Mouse (Mus musculus) embryonic fibroblast, embryonic 13.5 days (primary cell): ENCODE results near the gene C2.

ENCODE experiments used
- CTCF ChIP-seq: IDR thresholded peaks from 2 replicates; pipeline ENCODE4 v1.5.1; 2011; ENCODE audit warnings: mild to moderate bottlenecking, control low read depth, low read length, moderate library complexity, borderline replicate concordance; ENCODE audit not compliant: insufficient read depth
- POLR2A ChIP-seq: IDR thresholded peaks from 2 replicates; pipeline ENCODE4 v1.6.1; 2011; ENCODE audit warnings: low read depth, mild to moderate bottlenecking, control low read depth, low read length, moderate library complexity

DNA sequence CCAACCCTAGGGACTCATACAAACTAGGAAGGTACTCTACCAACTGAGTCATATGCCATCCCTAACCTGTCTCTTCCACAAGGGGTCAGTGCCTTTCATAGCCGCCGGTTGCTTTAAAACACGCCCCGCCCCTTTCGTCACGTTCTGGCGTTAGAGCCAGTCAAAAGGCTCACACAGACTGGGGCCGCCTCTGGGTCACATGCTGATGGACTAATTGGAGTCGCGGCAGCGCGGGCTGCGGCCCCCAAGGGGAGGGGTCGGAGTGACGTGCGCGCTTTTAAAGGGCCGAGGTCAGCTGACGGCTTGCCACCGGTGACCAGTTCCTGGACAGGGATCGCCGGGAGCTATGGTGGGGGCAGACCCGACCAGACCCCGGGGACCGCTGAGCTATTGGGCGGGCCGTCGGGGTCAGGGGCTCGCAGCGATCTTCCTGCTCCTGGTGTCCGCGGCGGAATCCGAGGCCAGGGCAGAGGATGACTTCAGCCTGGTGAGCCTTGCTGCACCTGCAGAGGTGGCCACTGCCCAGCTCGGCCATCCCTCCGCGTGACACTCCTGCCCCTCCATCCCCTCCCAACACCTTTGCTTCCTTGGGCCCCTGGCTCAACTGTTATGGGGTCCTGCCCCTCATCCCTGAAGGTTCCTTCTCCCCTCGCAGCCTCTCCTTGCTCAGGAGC, 33.1 kb upstream of the C2 start, which contains the start of gene Neu1:
- peak; percentile 81 for TF ChIP-seq POLR2A
- peak; percentile 13; the same call in 1 of the 2 replicates for TF ChIP-seq CTCF
